Mouse (Mus musculus) adipocyte (in vitro differentiated cells): ENCODE results near the gene Col8a1.

Source experiments
- DNase-seq: peaks from one replicate; pipeline ENCODE4 v3.0.0-alpha.2; 2016; ENCODE audit warnings: low spot score

Gene Col8a1

DNA sequence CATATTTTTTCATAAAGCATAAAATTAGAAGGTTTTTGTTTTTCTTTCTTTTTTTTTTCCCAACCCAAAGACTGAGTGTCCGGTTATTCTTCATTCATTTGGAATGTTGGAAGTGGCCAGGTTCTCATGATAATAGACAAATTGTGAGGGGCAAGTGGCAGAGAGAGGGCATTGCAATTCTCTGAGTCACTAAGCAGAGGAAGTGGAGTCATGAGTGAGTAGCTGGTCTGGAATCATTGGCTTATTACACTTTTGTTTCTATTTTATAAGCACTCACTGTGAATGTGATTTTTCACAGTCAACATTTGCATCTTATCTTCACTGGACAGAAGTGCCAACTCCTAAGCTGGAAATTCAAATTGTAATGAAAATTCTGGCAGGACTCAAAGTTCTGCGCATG is 82.9 kb downstream of the Col8a1 start:
- DNase-seq: no peak

DNA sequence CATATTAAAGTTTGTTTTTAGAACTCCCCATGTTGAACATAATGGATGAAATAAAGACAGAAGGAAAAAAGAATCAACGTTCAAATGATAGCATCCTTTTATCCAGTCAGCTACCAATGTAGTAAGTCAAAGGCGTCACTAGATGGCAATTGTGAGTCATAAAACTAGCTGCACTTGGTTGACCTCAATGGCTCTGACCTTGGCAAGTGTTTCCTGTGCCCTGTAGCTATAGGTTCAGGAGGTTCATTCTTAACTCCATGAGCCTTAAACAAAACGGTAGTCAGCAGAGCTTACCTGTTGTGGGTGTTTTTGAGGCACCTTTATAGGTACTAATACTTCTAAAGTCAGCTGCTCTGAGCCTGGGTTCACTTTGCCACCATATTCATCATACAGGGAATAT is 85.2 kb downstream of the Col8a1 start:
- peak; percentile 74 for DNase-seq

DNA sequence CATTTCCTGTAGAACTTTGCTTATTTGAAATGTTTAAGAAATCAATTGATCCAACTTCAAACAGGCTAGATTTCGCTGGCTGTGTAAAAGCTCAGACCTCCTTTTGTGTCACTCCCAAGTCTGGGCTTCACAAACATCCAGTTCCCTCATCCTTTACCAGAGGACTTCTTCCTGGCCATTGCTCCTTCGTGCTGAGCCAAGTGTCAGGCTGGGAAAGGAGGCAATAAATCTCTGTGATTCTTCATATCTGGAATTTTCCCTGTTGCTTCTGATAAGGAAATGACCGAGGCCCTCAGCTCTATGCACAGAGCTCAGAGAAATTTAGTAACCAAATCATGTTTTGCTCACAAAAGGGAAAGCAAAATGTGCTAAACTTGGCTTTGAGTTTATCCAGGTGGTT is 91.9 kb downstream of the Col8a1 start:
- DNase-seq: peak; percentile 31

DNA sequence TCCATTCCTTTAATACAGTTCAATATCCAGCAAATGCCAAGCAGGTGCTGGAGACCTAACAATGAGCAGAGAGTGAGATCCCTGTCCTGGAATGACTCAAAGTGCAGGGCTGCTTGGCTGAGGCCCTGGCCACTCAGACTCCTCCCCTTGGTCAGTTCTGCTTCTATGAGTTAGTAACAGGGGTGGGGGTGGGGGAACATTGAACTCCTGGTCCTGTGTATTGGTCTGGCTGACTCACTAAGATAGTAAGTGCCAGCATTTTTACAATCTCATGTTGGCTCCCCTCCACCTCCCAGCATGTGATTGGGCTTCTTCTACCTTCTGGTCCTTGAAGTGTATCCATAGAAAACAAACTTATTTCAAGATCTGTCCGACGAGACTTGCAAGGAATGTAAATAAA is 104.6 kb downstream of the Col8a1 start:
- DNase-seq: peak; percentile 49

DNA sequence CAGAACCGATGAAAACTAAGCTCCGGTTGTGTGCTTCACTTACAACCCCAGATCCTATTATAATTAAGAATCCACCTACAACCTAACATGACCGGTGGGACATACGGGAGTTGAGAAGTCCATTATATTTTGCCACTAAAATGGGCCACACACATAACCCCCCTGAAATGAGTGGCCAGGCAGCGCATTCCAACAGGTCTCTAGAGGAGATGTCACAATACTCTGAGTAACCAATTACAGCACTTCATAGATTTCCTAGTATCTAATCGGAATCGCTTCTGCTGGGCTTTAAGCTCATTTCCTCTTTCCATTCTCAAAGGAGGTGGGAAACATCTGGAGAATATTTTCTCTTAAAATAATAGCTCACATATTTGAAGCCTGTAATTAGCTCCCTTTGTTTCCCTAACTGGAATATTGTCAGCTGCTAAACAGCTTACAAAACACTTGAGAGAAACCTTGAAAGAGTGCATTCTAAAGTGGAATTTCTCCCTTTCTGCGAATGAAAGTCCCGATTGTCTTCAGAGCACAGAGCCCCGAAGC is 113.1 kb downstream of the Col8a1 start:
- no peak for DNase-seq

DNA sequence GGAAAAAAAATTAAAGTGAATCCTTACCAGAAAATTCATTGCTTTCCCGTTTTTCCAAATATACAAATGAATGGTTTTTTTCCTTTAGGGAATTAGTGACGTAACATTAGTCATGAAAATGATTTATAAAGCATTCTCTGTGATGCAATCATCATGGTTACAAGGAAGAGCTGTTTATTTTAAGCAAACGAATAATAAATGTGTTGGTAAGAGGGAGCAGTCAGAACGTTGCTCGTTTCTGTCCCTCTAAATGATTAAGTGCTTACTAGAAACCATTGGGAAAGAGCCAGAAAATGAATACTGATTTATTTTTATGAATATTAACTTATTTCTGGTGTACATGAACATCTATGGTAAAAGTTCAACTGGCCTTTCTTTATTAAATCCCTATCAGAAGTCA is 119.8 kb downstream of the Col8a1 start:
- DNase-seq: peak; percentile 65

DNA sequence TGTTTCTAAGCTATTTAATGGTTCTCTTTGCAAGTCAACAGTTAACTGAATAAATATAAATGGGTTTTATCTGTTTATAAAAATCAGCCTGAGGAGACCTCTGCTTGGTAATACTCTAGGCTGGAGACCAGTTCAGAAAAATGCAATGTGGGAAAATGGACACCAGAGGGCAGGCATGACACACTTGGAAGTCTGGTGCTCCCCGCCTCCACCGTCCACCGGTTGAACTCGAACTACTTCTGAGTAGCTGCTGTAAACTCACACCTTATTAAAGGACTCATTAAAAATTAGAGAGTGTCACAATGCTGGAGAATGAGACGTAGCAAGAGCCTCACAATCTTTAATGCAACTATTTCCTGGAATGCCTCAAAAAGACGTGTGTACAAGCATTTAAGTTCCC is 120.3 kb downstream of the Col8a1 start:
- peak; percentile 92 for DNase-seq

DNA sequence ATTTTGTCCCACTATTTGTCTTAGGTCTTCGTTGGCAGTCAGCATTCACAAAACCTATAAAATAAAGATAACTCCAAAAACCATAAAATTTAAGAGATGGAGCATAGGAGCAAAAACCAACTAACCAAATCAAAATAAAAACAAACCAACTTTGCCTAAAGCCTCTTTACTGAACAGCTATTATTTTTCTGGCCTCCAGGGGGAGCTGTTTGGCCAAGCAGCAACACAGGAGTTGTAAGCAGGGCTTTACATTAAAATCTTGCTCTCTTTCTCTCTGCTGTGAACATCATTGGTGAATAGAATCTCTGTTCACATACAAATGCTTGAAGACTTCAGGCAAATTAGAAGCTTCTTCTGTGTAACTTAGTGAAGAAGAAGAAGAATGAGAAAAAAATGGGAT is 142.8 kb downstream of the Col8a1 start:
- DNase-seq: peak; percentile 75

DNA sequence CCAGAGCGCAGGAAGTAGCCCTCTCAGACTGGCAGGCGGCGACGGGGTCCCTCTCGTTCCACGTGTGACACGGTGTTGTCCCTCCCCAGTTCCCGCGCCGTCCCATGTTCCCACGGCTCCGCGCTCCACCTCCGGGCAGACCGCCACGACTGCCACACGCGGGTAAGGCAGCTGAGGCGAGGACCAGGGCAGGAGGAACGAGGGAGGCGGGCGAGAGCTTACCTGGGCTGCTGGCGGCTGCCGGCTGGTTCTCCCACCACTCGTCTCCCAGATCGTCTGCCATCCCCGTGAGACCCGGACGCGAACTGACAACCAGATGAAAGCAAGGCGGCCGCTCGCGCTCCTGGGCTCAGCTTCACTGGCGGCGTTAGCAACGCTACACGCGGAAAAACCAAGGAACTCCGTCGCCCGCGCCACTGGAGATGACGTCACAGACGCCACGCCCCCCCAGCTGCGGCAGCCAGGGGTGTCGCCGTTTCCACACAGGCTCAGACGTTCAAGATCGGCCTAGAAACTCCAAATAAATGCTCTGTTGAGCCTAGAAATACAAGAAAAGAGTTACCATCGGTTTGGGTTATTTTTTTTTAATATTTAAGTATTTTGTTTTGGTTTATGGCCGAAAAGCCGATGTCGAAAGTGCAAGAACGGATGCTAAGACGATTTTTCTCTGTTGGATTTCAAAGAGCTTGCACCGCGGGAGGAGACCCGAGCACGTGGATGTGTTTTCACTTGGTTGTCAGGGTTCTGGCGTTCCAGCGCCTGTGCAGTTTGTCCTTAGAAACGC is 147.9 kb downstream of the Col8a1 start, which contains the start of gene Cmss1:
Gene Cmss1 (minus strand): TSS at position 421 of the 784 bp plus-strand sequence.
- peak; percentile 89 for DNase-seq

DNA sequence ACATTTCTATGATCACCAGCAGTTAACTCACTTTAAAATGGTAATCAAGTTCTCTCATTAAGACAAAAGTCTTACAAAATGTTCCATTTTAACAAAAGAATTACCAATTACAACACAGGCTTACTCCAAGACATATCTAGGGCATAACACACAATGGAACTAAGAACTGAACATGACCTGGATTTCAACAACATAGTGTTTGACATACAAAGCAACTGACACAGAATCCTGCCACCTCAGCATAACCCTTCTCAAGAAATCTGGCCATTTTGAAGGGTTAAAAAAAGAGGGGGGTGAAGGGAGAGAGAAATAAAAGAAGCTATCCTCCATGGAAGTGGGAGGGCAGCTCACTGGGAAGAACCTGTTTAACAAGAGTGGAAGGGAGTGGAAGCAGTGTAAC is 153.5 kb downstream of the Col8a1 start:
- no peak for DNase-seq

DNA sequence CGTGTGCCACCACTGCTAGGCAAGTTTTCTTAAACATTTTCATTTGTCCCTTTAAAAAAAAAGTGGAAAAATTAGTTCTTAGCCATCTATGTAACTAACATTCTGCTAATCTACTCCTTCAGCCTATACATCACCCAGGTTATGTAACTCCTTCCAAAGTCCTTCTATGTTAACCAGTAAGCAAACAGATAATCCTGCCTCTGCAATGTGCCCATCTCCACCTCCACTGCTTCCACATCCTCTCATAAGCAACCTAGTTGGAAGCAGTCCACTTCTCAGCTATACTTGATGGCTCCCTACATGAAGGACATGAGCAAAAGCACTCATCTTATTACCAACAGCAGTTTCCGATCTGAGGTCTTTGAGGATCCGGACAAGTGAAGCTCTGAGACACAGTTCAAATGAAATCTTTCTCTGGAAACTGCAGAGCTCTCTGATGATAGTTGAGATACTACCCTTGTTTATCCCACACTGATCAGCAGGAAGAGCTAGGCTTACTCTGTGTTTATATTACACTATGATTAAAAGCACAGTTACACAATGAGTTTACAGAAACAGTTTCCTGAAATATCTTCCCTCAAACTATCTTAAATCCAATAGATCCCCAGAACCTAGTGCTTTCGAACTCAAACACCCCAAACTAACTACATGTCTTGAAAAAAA is 157.1 kb downstream of the Col8a1 start:
- DNase-seq: no peak

DNA sequence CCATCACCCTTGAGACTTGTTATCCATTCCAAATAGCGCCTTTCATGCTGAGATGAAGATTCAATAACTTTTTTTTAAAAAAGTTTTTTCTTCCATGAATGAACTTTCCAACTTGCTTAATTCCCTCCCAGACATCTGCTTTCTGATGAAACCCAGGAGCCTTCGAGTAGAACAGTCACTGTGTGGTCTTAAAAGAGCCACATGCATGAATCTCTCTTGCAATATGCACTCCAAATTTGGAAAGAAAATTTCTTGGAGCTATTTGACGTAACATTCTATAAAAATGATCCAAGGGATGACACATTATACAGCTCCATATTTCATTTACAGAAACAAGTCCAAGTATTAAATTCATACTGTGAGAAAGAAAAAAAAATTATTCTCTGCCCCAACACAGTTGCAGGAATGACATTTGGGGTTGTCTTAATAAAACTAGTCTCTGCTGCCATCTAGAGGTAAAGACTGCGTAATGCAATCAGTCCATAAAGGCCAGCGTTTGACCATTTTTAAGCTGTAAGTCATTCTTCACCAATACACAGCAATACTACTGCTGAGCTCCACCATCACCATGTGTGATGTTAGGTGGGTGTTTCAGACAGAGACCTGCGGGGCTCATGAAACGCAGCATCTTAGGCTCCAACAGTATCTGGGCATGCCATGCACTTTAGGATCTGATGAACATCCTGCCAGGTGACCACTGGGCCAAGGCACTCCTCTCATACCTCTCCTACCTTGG is 160.9 kb downstream of the Col8a1 start:
- DNase-seq: peak; percentile 84

DNA sequence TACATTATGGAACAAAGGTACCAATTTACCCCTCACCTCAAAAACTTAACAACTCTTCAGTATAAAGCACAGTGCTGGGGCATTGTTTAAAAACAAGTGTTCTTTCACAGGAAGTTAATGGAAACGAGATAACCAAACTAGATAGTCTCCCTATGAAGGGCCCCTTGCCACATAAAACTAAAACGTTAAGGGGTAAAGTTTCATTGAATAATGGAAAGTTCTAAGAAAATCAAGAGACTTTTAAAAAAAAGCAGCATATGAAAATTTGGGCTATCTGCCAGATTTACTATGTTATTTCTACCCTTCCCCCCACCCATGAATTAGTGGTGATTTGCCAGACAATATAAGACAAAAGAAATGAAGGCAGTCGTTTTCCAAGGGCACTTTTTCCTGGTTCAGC is 169.3 kb downstream of the Col8a1 start:
- no peak for DNase-seq

DNA sequence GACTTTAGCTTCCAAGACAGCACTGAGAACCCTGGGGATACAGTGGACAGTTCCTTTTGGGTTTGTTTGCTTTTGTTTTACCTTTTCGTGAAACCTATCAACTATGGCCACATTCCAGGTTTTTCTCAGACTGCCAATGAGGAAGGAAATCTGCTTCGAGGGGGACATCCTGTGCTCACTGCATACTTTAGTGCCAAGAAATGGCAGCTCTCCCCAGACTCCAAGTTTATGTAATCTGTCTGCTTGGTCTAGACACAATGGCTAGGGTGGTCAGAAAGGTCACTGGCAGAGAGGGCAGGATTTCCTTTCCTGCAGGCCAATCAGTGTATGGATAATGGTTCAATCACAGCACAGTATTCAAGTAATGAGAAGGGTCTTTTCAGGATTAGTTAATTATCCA is 172.5 kb downstream of the Col8a1 start:
- DNase-seq: no peak

DNA sequence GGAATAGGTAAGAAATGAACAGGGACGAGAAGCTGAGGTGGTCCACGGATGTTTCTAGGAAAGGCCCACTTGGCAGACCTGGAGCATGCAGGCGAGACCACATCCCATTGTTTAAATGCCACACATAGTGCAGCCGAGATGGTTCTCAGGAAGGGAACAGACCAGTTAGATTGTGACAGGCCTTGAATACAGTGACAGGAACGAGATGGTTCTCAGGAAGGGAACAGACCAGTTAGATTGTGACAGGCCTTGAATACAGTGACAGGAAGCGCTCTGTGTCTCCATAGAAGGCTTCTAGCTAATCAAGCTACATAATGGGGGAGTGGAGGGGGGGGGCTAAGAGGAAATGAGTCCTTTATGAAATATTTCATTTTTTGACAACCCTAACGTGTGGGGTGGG is 174.5 kb downstream of the Col8a1 start:
- DNase-seq: no peak

DNA sequence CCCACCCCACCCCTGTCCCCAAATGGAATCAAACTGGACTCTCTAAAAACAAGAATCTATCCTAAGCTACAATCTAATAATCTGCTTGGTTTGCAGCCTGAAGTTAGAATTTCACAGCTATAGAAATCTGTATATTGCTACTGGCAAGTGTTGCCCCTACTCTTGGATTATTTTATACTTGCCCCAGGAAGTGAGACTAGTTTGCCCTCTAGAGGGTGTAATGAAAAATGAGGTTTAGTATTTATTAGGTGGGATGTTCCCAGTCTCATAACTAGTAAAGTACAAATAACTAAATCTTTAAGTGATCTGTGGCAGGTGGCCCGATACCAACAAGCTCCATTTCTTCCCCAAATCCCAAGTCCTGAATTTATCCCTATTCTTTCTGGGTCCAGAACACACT is 177.0 kb downstream of the Col8a1 start:
- DNase-seq: peak; percentile 51

DNA sequence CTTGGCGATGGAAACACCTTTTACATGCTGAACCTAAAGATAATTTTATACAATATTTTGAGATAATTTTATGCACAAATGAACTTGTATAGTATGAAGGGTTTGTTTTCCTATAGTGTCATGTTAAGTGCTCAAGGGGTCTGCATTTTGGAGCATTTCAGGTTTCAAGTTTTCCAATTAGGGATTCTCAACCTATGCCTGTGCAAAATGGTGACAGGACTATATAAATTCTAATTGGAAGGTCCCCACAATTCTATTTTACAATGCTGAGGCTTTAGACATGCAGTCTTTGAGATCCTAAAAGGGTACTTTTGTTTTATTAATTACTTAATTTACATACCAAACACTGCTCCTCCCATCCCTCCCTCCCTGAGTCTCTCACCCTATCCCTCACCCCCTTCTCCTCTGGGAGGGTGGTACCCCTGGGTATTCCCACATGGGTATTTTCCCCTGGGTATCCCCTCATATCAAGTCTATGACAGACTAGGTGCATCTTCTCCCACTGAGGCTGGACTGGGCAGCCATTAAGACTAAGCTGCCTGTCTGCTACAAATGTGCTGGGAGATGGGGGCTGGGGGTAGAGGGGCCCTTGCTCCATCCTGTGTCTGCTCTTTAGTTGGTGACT is 178.7 kb downstream of the Col8a1 start:
- DNase-seq: no peak
